Mouse (Mus musculus) kidney, adult 2 months (tissue): Measurements from ENCODE around the gene Sema4d.

Experiments used
- CTCF ChIP-seq: fragments of 200-500 bp; conservative IDR thresholded peaks from 2 replicates; pipeline ENCODE4 v1.5.1; 2011; ENCODE audit warnings: low read depth, mild to moderate bottlenecking, control low read depth, low read length, moderate library complexity, mixed read lengths; ENCODE audit not compliant: insufficient read depth, insufficient read length
- POLR2A ChIP-seq: fragments of 200-500 bp; IDR thresholded peaks from one replicate; pipeline ENCODE4 v1.6.1; 2011; ENCODE audit warnings: low read depth, low read length, control low read depth

DNA sequence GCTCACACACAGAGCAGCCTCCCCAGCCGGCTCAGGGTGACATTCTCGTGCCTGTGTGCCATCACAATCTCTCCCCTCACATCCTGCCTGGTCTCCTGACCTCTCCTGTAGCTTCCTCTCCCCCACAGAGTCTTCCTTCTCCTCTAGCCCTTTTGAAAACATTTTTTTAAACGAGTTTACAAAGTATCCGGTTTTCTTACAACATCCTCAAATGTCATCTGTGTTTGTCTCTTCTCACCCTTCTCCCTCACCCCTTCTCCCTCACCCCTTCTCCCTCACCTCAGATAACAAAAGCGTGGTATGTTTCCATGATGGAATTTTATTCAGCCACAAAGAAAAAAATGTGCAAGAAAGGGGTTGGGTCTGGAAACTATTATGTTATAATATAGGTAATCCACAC, 43.9 kb upstream of the Sema4d start:
- TF ChIP-seq POLR2A, result no peak
- TF ChIP-seq CTCF, result no peak
